Mouse (Mus musculus): ENCODE measurements around the gene Arid1a. TPM values are rescaled to one million over a fixed set of nuclear protein-coding genes. Genes with fewer than 3 reads are reported as not detected.
"Not testable (repeated sequence)": the region's sequence is repeated elsewhere in the genome, so short reads cannot be mapped to it uniquely, and the experiment has no call there.

Arid1a gene
- polyA plus RNA-seq, 1 experiment = 29.7 TPM

- not testable (repeated sequence) for DNase-seq (ENCODE audit: low read depth)
Observed at GRCm38 (mm10) chr4:133654070-133654469, 102.5 kb downstream of the Arid1a start.

- DNase-seq (ENCODE audit: low read depth) = no peak
Observed at GRCm38 (mm10) chr4:133652746-133653145, 103.8 kb downstream of the Arid1a start.

- no peak for DNase-seq (ENCODE audit: low read depth)
Observed at GRCm38 (mm10) chr4:133651986-133652385, 104.6 kb downstream of the Arid1a start.

GRCm38 (mm10) chr4:133651445-133651844, 105.1 kb downstream of the Arid1a start:
- no peak for DNase-seq (ENCODE audit: low read depth)

GRCm38 (mm10) chr4:133649989-133650699, 106.4 kb downstream of the Arid1a start, which contains the start of gene Zdhhc18:
Zdhhc18 (minus strand) TSS chr4:133650154.
- DNase-seq (ENCODE audit: low read depth) = no peak

- DNase-seq (ENCODE audit: low read depth) = not testable (repeated sequence)
Observed at GRCm38 (mm10) chr4:133649464-133649863, 107.1 kb downstream of the Arid1a start.

GRCm38 (mm10) chr4:133645680-133646079, 110.9 kb downstream of the Arid1a start:
- DNase-seq (ENCODE audit: low read depth) = no peak

GRCm38 (mm10) chr4:133645195-133645594, 111.4 kb downstream of the Arid1a start:
- no peak for DNase-seq (ENCODE audit: low read depth)

- no peak for DNase-seq (ENCODE audit: low read depth)
Observed at GRCm38 (mm10) chr4:133634043-133634410, 122.5 kb downstream of the Arid1a start.

GRCm38 (mm10) chr4:133633332-133634042, 123.1 kb downstream of the Arid1a start:
- no peak for DNase-seq (ENCODE audit: low read depth)

- no peak for DNase-seq (ENCODE audit: low read depth)
Observed at GRCm38 (mm10) chr4:133632483-133633327, 123.9 kb downstream of the Arid1a start.

GRCm38 (mm10) chr4:133631769-133632411, 124.7 kb downstream of the Arid1a start:
- no peak for DNase-seq (ENCODE audit: low read depth)

GRCm38 (mm10) chr4:133631071-133631768, 125.3 kb downstream of the Arid1a start:
- DNase-seq (ENCODE audit: low read depth) = no peak

- no peak for DNase-seq (ENCODE audit: low read depth)
Observed at GRCm38 (mm10) chr4:133630326-133630920, 126.1 kb downstream of the Arid1a start.

- no peak for DNase-seq (ENCODE audit: low read depth)
Observed at GRCm38 (mm10) chr4:133629191-133629590, 127.4 kb downstream of the Arid1a start.

Other genes with a start within 250 kb of the Arid1a start
- gene Kdf1, start 237.8 kb downstream of the Arid1a start, polyA plus RNA-seq (2012; rRNA removed) = 19.2 and 33.4 TPM in 2 replicates
- gene Nudc, start 210.8 kb downstream of the Arid1a start, polyA plus RNA-seq (2012; rRNA removed) = 43.9 and 66.0 TPM in 2 replicates
- not detected in 2 replicates for gene Nr0b2, start 203.4 kb downstream of the Arid1a start, polyA plus RNA-seq (2012; rRNA removed)
- 4.1 and 4.2 TPM in 2 replicates for gene Gpatch3, start 182.0 kb downstream of the Arid1a start, polyA plus RNA-seq (2012; rRNA removed)
- 27.7 and 39.1 TPM in 2 replicates for gene Gpn2, start 172.4 kb downstream of the Arid1a start, polyA plus RNA-seq (2012; rRNA removed)
- 29.2 and 32.6 TPM in 2 replicates for gene Sfn, start 154.6 kb downstream of the Arid1a start, polyA plus RNA-seq (2012; rRNA removed)
- gene Zdhhc18, start 106.6 kb downstream of the Arid1a start, polyA plus RNA-seq (2012; rRNA removed) = 20.3 and 28.7 TPM in 2 replicates
- 13.3 and 14.5 TPM in 2 replicates for gene Pigv, start 84.1 kb downstream of the Arid1a start, polyA plus RNA-seq (2012; rRNA removed)
- gene Rps6ka1, start 131.0 kb upstream of the Arid1a start, polyA plus RNA-seq (2012; rRNA removed) = 14.4 and 16.2 TPM in 2 replicates
- gene Hmgn2, start 211.9 kb upstream of the Arid1a start, polyA plus RNA-seq (2012; rRNA removed) = 49.6 and 50.2 TPM in 2 replicates
- 40.2 and 50.3 TPM in 2 replicates for gene Dhdds, start 244.1 kb upstream of the Arid1a start, polyA plus RNA-seq (2012; rRNA removed)

Data from gonadal fat pad, adult 2 months (tissue).